Mouse (Mus musculus): ENCODE measurements around the gene Gm5796. TPM values are rescaled to one million over a fixed set of nuclear protein-coding genes. Genes with fewer than 3 reads are reported as not detected.

The Gm5796 gene
- not detected for total RNA-seq (2023)

DNA sequence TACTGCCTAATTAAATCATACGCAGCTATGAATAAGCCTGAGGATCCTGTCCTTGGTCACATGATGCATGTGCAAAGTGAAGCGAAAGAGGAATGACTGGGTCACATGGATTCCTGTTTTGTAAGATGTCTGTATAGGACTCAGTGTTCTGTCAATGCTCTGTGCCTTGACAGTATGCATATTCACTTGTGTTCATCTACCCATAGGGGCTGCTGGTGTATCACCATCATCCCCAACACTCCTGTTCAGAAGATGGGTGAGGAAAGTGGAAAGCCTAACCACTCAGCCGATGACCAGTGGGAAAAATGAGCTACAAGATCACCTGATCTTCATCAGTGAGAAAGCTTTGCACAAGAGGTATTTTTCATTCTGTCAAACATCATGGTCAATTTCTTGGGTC is at the start of gene Gm5796:
Gene Gm5796 (plus strand): TSS at position 301 of the 400 bp plus-strand sequence.

DNA sequence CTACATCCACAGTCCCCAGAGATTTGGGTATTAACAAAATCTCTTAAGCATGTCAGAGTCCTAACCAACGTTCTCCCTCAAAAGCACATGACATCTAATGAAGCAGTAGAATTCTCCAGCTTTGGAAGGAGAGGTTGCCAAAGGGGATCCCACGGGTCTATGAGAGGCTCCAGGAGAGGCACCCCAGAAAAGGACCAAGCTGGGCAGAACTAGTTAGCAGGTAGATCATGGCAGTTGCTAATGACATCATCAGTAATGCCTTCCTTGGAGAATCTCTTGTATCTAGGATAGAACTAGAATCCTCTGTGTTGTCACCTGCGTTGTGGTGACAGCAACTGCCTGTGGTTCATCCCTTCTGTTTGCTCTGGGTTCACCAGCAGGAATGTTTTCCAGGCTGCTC is 25.6 kb upstream of the Gm5796 start, which contains the start of gene Gm3099:
Gene Gm3099 (plus strand): TSS at position 301 of the 400 bp plus-strand sequence.

DNA sequence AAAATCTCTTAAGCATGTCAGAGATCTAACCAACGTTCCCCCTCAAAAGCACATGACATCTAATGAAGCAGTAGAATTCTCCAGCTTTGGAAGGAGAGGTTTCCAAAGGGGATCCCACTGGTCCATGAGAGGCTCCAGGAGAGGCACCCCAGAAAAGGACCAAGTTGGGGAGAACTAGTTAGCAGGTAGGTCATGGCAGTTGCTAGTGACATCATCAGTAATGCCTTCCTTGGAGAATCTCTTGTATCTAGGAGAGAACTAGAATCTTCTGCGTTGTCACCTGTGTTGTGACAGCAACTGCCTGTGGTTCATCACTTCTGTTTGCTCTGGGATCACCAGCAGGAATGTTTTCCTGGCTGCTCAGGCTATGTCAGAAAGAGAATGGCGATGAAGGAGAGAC is 60.1 kb downstream of the Gm5796 start, which contains the start of gene Gm3115:
Gene Gm3115 (plus strand): TSS at position 301 of the 400 bp plus-strand sequence.

Other genes with a start within 250 kb of the Gm5796 start
- not detected for gene Gm3002, start 213.9 kb upstream of the Gm5796 start, total RNA-seq (2023)
- gene Gm3033, start 177.7 kb upstream of the Gm5796 start, total RNA-seq (2023) = not detected
- not detected for gene Gm2916, start 139.8 kb upstream of the Gm5796 start, total RNA-seq (2023)
- not detected for gene Gm3029, start 92.2 kb upstream of the Gm5796 start, total RNA-seq (2023)
- gene Gm3095, start 60.4 kb upstream of the Gm5796 start, total RNA-seq (2023) = under 1 TPM in 1 of 2 experiments, not detected in 1; 0.89 TPM
- gene Gm3099, start 25.5 kb upstream of the Gm5796 start, total RNA-seq (2023) = not detected
- not detected for gene Gm3115, start 60.2 kb downstream of the Gm5796 start, total RNA-seq (2023)
- 1 to 10 TPM in 1 of 2 experiments, not detected in 1; 2.4 TPM for gene Gm8108, start 86.6 kb downstream of the Gm5796 start, total RNA-seq (2023)
- not detected for gene Gm3127, start 141.1 kb downstream of the Gm5796 start, total RNA-seq (2023)
- gene Gm2974, start 158.6 kb downstream of the Gm5796 start, total RNA-seq (2023) = not detected
- gene Gm3138, start 225.7 kb downstream of the Gm5796 start, total RNA-seq (2023) = not detected